Mouse (Mus musculus): ENCODE results near the gene Enah.

DNA sequence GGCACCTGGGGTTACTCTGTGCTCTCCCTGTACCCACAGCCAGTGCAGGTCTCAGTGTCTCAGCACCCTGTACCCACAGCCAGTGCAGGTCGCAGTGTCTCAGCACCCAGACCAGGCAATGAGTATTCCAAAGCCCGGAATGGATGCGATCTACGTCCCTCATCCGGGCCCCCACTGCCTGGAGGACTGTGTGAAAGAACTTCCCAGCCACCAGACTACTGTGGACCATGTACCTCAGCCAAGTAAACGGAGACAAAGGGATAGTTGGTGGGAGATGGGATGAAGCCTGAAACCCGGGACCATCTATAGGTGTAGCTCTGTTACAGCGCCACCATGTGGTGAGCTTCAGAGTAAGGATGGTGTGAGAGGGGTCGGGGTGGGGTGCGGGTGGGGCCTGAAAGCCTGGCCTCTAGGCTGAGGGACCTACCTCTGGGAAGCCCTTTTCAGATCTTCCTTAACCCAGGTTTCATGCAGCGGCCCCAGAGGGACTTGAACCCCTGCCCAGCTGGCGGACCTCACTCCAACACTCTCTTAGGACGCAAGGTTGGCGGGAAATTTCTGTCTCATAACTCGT, 139.0 kb downstream of the Enah start:
- no peak for TF ChIP-seq POLR2A (IDR thresholded peaks at IDR 0.05; ENCODE audit: extremely low read depth, insufficient read depth, low read length)
- TF ChIP-seq CTCF (IDR thresholded peaks at IDR 0.05; ENCODE audit: low read depth, low read length): no peak
